Mouse (Mus musculus): ENCODE measurements around the gene Zfp36.

Gene Zfp36

DNA sequence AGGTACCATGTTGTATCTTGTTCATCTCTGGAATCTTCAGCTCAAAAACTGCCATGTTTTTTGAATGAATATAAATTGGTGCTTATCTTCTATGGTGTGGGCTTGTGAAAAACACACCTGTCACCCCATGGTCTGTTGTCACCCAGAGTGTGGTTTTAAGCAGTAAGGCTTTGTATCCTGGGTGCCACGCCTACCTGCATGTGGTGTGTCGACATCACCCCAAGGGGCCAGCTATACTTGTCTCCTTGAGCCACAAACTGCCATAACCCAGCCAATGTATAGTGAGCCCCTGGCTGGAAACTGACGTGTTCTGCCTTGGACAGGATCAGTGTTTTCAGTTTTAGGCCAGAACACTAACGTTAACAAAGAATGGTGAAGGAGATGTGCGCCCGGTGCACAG, 4.1 kb upstream of the Zfp36 start:
- DNase-seq (ENCODE audit: low spot score) = no peak

GRCm38 (mm10) chr7:28383606-28384005, 3.6 kb upstream of the Zfp36 start:
- DNase-seq (ENCODE audit: low spot score) = peak; percentile 43

- peak; percentile 79 for DNase-seq (ENCODE audit: low spot score)
These were observed 2.9 kb upstream of the Zfp36 start for GRCm38 (mm10) chr7:28382981-28383396.

- peak; percentile 66 for DNase-seq (ENCODE audit: low spot score)
These were observed 2.4 kb upstream of the Zfp36 start for GRCm38 (mm10) chr7:28382347-28382951.

DNA sequence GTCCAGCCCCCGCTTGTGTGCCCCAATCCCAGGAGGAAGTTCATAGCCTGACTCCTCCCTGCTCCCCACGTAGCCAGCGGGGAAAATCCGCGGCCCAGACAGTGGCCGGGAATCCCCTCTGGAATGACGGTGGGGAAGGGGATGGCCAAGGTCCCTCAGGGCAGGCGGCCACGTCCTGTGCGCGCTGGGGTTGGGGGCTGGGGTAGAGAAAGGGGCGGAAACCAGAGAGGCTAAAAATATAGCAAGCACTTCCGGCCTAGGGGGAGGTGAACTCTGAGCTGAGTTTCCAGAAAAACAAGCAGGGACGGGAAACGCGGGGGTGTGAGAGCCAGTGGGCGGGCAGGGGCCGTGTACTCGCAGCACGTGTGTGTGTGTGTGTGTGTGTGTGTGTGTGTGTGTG, 1.9 kb upstream of the Zfp36 start:
- DNase-seq (ENCODE audit: low spot score) = peak; percentile 89

DNA sequence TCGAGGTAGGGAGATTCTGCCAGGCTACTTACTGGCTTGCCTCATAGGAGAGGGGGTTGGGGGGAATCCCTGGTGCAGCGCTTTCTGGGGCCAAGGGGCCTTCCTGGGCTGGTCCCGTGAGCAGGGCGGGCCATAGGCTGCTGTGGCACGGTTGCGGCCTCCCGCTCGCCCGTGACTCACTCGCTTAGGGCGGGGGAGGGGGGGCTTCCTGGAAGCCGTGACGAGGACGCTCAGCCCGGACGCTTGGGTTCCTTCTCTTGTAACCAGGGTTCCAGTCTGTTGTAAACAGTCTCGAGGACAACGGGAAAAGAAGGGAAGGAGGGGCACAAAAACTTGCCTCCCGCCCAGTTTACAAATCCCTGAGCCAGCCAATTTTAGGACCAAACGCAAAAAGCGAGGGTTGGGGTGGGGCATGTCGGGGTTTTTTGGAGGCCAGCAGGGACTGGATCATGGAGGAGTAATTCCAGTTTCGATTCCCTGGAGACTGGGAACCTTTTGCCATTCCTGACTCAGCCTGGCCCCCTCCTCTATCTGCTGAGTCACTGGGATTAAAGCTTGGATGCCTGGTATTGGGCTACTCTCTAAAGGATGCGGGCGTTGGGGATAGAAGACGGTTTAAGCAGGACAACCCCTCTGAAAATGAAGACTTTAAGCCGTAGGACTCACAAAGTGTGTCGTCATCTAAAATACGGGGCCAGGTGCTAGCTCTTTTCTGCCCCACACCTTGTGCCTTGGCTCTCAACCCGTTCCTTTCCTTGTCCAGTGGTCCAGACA, 1.2 kb upstream of the Zfp36 start:
- DNase-seq (ENCODE audit: low spot score) = peak; percentile 94

DNA sequence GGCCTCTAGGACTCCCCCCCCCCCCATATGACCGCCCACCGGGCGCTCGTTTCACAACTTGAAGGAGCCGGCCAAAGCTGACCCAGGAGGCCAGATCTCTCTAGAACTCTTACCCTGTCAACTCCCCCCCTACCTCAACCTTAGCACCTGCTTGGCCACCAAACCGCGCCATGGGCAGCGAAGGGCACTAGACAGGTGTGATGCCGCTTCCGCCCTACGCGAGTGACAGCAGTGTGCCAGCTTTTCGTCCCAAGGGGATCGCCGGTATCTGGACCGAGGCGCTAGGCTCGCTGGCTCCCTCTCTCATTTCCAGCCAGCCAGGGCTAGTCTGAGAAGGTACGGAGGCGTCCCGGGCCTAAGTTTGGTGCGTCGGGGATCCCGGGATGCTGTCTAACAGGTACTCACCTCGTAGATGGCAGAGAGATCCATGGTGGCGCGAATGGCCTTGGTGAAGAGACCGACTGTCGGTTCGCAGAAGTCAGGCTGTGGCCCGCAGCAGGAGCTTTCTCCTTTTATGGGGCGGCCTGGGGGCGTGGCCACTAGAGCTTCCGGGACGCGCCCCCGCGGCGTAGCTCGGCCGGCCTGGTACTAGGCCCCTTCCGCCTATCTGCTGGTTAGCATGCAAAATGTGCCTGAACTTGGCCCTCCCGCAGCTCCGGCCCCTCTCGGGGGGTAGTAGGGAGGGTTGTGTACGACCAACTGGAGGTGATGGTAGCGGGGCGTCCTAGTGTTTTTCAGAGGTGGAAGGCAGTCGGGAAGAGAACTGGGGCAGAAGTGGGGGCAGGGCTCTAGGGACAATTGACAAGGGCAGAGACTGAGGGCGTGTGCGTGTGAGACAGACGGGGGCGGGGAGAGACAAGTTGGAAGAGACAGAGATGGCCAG, 1.0 kb downstream of the Zfp36 start:
- peak; percentile 92 for DNase-seq (ENCODE audit: low spot score)

GRCm38 (mm10) chr7:28378066-28378690, 1.9 kb downstream of the Zfp36 start:
- peak; percentile 65 for DNase-seq (ENCODE audit: low spot score)

DNA sequence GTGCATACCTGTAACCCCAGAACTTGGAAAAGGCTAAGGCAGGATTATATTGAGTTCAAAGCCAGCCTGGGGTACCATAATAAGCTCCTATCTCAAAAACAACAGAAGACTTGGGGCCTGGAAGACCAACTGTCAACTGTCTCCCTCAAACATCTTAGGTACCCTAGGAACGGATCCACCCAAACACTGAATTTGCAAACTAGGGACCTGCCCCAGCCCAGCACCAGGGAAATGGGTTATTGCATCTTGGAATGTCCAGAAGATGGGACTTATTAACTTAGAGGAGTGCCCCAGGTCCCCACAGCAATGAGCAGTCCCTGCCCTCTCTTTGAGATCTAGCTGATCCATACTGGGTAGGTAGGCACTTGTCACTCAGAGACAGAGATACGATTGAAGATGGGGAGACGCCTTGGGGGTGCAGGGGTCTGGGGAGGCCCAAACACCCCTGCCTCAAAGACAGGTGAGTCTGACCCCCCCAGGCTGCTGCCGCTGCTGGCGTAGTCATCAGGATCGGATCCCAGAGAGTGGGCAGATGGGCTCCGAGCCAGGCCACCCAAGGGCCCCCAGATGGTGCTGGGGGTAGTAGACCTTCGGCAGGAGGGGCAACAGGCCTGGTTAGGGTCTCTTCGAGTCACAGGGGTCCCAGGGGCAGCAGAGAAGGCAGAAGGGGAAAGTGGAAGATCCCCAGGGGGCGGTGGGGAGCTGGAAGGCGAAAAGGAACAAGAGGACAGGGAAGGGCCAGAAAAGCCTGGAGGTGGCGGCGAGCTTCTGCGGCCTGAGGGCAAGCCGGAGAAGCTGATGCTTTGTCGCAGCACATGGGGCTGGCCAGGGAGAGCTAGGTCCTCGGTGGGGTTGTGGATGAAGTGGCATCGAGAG, 2.6 kb downstream of the Zfp36 start:
- DNase-seq (ENCODE audit: low spot score) = peak; percentile 44

DNA sequence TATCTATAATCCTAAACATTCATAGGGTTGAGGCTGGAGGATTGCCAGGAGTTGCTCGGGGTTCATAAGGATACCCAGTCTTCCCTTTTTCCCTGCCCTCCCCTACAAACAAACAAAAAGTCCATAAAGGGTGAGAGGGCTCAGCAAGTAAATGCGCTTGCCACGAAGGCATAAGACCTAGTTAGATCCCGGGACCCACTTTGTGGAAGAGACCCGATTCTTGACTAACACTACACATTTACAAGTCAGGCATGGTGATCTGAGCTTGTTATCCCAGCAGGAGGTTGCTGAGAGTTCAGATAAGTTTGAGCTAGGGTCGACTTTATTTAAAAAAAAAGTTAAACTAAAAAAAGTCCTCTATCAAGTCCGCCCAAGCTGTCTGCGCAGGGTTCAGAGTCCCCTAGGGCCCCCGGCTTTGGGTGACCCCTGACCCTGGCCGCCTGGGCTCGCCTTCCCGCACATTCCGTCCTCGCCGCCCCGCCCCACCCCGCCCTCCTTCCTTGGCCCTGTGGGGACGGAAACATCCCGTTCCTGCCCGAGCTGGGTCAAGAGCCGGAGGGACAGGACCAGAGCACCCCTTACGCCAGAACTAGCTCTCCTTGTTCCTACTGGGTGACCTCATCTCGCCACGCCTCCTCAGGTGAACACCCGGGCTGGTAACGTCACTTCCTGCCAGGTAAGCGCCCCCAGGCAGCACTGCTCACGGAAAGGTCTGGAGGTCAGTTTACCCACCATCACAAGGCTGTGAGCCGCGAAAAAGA, 3.9 kb downstream of the Zfp36 start:
- peak; percentile 86 for DNase-seq (ENCODE audit: low spot score)

GRCm38 (mm10) chr7:28375176-28375921, 4.7 kb downstream of the Zfp36 start:
- peak; percentile 84 for DNase-seq (ENCODE audit: low spot score)

DNA sequence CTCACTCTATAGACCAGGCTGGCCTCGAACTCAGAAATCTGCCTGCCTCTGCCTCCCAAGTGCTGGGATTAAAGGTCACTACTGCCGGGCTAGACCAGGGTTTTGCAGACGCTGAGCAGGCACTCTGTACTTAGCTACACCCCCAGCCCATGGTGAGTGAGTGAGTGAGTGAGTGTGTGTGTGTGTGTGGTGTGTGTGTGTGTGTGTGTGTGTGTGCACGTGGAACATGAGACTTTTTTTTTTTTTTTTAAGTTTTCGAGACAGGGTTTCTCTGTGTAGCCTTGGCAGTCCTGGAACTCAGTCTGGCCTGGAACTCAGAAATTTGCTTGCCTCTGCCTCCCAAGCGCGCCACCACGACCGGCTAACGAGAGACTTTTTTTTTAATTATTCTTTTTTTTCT, 5.4 kb downstream of the Zfp36 start:
- DNase-seq (ENCODE audit: low spot score) = no peak

DNA sequence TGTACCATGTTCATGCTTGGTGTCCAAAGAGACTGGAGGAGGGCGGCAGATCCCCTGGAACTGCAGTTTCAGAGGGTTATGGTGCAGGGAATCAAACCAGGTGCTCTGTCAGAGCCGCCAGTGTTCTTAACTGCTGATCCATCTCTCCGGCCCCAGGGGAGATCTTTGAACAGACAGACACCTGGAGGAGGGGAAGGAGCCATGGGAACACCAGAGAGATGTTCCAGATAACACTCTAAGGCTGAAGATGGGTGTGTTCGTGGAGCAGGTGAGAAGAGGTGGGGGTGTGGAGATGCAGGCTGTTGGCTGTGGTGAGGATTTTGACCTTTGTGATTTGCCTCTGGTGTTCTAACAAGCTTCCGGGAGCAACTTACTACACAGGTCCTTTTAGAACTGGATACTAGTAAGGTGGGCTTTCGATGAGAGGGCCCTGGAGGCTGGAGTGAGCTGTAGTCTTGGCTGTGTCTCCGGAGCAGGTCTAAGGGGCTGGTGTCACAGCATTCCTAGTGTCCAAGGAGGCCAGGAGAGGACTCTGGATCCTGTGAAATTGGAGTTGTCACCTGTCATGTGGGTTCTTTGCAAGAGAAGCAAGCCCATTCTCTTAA, 6.1 kb downstream of the Zfp36 start:
- no peak for DNase-seq (ENCODE audit: low spot score)

GRCm38 (mm10) chr7:28373131-28373581, 6.9 kb downstream of the Zfp36 start:
- peak; percentile 94 for DNase-seq (ENCODE audit: low spot score)

DNA sequence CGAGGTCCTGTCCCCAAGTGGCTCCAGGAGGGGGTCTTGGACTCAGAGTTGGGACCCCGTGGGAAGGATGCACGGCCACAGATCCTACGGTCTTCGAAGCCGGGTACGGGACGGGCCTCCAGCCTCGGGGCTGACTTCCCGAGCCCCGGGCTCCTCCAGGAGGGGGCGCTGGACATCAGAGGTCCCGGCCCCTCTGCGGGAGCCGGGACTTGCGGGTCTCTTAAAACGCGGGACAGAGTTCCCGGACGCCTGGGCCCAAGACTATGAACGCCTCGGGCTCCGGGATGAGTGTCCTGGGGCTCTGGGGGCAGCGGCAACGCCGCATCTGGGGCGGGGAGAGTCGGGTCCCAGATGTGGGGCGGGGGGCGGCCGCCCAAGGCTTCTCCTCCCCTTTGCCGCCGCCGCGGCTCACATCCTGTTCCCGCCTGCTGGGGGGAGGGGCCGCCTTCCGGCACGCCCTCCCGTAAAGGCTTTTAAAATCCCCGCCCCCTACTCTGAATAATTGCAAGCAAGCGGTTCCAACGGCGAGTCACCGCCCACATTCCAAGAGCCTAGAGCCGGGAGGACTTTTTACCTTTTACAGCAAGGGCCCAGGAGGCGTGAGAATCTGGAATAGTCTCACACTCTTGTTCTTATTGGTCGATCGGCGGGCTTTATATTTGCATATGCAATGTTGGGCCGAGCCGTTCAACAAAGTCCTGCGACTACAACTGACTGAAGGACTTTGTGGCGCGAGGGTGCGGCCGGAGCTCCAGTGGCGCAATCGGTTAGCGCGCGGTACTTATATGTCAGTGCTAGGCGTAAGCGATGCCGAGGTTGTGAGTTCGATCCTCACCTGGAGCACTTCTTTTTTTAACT, 7.6 kb downstream of the Zfp36 start, which contains the start of gene Plekhg2:
Plekhg2 (minus strand) TSS at position 349 of the 858 bp plus-strand sequence.
- DNase-seq (ENCODE audit: low spot score) = peak; percentile 98

- DNase-seq (ENCODE audit: low spot score) = no peak
These were observed 8.5 kb downstream of the Zfp36 start for GRCm38 (mm10) chr7:28371514-28371989.

- peak; percentile 23 for DNase-seq (ENCODE audit: low spot score)
These were observed 9.0 kb downstream of the Zfp36 start for GRCm38 (mm10) chr7:28370977-28371513.

DNA sequence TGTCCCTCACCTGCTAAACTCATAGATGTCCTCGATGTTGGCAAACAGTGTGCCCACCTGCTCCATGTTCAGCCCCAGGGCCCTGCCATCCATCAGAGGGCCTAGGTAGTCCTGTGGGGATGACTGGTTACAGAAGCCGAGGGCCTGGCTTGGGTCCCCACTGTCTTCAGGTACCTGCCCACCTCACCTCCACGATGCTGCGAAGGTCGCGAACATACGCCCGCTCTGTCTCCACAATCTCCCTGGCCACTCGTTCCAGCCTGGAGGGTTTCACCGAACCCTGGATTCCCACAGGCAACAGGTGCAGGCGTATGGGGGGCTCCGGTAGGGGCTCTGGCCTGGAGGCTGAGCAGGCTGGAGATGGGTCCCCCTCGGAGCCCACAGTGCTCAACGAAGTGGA, 10.0 kb downstream of the Zfp36 start:
- no peak for DNase-seq (ENCODE audit: low spot score)
